Mouse (Mus musculus) layer of hippocampus, adult 18-20 months (tissue): ENCODE data around the gene Ilvbl. TPM values are rescaled to one million over a fixed set of nuclear protein-coding genes. Genes with fewer than 3 reads are reported as not detected.
A peak's percentile ranks its signal among the peaks of the same experiment; 100 is the strongest.
"Not testable (repeated sequence)": the region's sequence is repeated elsewhere in the genome, so short reads cannot be mapped to it uniquely, and the experiment has no call there.

ENCODE experiments used
- DNase-seq, 2 experiments: peaks; one replicate each; pipeline ENCODE4 v3.0.0; 2022; ENCODE audit warnings: low spot score in 2 of 2
- long read RNA-seq: library from polyadenylated mRNA; stranded (forward); transcript quantifications from one replicate; pipeline ENCODE4 v2.0.0, GENCODE M21; 2021
- total RNA-seq, 2 experiments: library from RNA; stranded (reverse); gene quantifications; 2 replicates each; pipeline ENCODE4 v1.2.3; 2021

Gene Ilvbl
- 10 to 100 TPM; 27.3 to 33.4 TPM for total RNA-seq
- long read RNA-seq, transcript Ilvbl-209 (15 exons, 2,233 nt): major isoform, 16 of 42 reads
- long read RNA-seq, partial matches to known transcripts: 4 of 42 reads
- long read RNA-seq, other reads (novel, unspliced or antisense): 16 of 42 reads

DNA sequence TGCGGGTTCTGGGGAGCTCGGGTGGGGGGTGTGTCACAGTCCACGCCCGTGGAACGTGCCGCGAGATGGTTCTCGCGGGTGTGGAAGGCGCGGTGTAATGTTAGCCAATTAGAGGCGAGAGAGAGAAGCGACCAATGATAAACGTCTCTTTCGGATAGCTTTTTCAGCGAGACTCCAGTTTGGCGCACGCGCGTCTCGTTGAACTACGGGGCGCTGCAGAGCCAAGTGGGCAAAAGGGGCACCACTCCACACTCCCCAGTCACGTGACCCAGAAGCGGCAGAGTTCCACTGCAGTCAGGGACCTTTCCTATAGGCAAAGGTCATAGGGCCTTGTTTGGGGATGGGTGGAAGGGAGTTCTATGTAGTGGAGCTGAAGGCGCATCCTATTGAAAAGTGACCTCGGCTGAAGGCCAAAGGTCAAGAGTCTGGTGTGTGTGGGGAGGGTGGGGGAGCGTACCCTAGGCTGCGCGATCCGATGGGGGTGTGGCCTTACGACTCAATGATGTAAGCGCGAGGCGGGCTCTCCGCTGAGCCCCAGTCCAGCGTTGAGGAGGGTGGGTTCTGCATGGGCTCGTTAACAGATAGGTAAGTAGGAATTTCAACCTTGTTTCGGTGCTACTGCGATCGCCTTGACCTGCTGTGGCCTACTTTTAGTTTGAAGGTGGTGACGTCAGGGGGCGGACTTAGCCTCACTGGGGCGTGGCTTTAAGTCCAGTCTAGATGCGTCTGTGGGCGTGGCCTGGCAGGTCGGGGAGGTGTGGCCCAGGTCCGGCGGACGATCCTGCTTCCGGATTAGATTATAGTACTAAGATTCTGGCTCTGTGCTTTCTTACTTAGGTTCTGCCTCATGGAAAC is at the start of gene Ilvbl:
Gene Ilvbl (plus strand): TSS at position 97 of the 855 bp plus-strand sequence.
- DNase-seq: peak; percentile 90 to 95

DNA sequence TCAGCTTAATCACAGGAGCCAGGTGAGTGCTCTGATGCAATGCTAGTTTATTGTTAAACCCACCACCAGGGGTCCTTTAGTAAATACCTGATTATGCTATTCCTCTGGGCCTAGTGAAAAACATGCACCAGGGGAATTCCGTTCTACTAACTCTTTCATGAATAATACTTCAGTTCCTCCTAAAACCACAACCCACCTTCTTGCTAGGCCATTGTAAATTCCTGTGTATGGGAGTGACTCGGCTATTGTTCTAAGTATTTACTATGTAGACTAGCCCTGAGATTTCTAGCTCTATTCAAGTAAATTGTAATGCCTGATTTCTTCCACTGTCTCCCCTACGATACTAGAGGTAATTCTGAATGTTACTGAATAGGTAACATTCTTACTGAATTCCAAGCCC is 49.1 kb upstream of the Ilvbl start:
- DNase-seq: not testable (repeated sequence)

DNA sequence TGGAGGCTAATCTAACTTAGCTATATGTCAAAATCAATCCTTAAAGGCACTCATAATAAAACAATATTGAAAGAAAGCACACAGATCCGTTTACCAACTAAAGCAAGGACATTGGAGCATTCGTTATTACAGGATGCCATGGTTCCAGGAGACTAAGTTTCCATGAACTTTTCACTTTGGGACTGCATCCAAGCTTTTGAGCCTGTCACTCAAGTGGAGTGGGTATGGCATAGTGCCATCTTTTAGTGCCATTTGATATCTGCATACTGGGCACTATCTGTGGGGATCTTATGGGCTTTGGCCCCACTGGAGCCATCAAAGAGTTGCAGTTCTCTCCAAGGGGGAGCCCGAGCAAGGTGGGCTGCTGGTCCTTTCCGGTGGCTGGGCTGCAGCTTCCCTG is 48.6 kb upstream of the Ilvbl start:
- DNase-seq: no peak

DNA sequence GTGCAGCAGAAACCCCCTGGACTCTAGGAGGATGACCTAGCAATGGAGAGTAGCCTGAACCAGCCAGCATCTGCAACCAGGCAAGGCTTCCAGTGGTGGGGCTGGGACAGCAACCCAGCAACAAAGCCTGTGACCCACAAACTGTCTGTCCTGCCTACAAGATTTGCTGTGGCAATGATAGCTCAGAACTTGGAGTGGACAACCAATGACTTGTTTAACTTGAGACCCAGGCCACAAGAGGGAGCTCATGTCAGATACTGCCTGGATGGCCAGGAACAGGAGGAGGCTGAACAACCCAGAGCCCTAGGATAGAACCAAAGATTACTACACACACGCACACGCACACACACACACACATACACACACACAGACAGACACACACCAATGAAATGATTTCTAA is 33.2 kb upstream of the Ilvbl start:
- peak in 1 of 2 experiments; percentile 18 for DNase-seq

DNA sequence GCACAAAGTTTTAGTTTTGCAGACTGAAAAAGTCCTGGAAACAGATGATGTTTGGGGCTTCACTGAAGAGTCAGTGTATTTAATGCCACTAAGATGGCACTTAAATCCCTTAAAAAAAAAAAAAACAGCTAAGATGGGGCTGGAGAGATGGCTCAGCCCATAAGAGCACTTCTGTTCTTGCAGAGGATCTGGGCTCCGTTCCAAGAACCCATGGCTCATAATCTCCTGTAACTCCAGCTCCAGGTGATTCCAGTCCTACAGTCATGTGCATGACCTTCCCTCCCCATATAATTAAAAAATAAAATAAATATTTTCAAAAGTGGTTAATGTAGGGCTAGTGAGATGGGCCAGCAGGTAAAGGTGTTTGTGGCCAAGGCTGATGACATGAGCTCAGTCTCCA is 9.1 kb upstream of the Ilvbl start:
- DNase-seq: no peak

DNA sequence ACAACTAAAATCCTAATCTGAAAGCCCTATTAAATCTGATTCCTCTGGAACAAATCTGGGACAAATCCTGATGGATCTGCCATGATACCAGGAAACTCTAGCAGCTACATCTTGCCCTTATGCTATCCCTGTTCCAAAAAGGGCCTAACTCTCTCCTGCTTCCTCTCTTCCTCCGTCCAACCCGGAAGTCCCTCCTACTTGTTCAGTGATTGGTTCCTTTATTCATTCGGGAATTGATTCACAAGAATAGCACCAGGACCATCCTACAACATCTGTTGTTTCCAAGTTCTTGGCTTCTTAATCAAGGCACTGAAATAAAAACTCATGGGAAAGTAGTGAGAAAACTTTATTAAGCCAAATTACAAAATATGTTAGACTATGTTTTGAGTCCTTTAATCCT is 5.0 kb upstream of the Ilvbl start:
- no peak for DNase-seq

DNA sequence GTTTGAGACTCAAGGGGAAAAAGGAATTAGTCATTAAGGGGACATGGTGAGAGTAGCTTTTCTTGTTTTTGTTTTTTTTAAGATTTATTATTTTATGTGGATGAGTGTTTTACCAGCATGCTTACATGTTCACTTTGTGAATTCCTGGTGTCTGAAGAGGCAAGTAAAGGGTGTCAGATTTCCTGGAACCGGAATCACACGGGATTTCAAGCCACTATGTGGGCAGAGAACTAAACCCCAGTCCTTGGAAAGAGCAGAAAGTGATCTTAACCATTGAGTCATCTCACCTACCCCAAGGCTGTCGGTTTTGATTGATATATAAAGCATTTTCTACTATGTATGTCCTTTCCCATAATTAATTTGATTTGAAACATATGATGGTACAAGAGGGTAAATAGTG is 4.5 kb upstream of the Ilvbl start:
- no peak for DNase-seq

DNA sequence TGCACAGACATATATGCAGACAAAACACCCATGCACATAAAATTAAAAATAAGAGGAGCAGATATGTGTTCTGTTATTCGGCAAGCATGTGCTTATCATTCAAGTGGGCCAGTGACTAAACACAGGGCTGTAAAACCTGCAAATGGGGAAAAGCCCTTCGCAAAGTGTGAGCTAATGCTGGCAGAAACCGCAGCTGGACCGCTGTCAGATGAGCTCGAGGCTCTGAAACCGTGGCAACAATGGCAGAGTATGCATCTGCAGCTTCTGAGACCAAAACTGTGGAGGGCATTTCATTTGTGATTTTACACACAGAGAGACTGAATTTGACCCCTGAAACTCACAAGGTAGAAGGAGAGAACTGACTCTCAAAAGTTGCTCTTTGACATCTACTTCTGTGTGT is 3.7 kb upstream of the Ilvbl start:
- DNase-seq: no peak

DNA sequence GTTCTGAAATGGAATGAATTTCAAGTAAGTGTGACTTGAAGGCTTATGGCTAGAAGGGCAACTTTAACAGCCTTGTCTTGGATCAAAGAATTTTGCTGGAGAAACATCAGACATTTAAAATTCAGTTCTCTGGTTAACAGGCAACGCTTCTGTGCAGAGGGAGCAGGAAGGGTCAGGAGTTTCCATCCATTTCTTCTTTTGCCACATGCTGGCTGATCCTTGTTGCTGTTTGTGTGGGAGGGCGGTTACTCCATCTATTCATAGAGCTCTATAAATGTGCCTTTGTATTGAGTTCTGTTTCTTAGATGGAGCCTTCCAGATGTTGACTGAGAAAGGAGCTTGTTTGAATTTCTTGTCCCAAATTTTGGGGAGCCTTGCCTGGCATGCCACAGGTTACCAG is 3.2 kb upstream of the Ilvbl start:
- no peak for DNase-seq

DNA sequence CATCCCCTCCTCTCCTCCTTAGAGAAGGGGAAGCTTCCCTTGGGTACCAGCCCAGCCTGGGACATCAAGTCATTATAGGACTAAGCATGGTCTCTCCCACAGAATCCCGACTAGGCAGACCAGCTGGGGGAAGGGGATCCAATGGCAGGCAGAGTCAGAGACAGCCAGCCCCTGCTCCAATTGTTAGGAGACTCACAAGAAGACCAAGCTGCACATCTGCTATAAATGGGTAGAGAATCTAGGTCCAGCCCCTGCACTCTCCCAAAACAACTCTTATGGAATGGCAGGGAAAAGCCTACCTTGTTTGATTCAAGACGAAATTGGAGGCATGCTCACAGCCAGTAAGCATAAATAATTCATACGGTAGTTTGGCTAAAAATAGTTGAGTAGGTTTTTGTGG is 920 bp upstream of the Ilvbl start:
- no peak for DNase-seq

DNA sequence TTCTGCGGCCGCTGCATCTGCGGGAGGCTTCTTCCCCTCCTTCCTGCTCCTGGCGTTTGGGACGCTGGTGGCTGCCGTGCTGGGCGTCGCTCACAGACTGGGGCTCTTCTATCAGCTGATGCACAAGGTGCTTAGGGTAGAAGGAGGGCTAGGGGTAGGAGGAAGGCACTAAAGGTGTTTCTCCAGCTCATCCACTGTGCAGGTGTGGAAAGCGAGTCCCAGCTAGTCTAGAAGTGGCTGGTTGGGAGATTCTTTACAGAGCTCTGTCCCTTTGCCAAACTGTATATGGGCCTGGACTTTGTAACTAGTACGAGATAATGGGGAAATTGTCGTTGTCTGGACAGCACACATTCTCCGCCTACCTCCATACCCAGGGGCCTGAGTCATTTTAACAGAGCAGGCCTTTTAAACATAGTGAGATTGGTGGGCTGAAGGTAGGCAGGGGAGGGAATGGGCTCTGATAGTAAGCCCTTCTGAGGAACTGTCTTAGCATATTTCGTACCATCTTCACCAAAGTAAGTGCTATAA is 1.0 kb downstream of the Ilvbl start:
- DNase-seq: no peak

DNA sequence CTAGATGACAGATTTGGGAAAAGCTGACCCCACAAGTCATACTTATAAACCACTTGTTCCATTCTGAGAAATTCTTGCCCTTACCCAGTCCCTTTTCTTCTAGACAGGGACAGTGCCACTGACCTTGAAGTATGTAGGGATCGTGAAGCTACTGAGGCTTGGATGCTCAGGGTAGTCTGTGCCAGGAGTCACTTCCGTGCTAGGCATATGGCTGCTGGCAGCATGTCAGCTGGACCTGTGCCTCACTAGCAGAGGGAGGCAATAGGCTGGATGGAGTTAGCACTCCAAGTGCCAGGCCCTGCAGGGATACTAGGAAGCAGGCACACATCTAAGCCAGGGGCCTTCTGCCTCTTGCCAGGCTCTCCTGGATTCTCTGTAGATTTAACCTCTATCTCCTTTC is 1.5 kb downstream of the Ilvbl start:
- peak; percentile 24 to 54 for DNase-seq

DNA sequence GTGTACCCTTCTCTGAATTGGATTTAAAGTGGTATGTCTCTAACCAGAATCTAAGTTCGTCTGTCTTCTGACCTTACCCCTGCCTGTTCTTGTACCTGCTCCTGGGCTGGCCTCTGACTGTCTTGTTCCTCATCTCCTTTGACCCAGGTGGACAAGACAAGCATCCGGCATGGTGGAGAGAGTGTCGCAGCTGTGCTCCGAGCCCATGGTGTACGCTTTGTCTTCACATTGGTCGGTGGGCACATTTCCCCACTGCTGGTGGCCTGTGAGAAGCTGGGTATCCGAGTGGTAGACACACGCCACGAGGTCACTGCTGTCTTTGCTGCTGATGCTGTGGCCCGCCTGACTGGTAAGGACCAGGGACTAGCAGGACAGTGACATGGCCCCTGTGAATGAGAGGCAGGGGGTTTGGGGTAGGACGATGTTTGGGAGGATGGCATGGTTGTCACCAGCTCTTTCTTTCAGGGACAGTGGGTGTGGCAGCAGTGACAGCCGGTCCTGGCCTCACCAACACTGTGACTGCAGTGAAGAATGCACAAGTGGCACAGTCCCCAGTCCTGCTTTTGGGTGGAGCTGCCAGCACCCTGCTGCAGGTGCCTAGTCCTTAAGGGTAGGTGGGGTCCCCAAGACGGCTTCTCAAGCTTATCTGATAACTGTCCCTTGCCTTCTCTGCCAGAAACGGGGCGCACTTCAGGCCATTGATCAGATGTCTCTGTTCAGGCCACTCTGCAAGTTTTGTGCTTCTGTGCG is 2.5 kb downstream of the Ilvbl start:
- no peak for DNase-seq

DNA sequence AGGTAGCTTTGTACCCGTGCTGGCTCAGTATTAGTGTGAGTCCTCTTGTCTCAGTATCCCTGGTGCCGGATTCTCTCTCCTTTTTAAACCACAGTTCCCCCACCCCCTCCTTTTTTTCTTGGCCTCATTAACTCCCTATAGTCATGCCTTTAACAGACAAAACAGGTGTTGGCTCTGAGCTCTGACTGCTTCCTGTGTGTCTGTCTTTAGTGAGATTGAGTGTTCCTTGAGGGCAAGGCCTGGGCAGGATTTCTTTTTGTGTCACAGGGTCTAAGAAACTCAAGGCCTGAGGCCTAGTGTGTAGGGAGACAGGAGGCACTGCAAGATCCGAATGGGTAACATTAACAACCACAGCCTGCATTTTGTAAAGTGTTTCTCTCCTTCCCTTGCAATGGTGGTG is 4.1 kb downstream of the Ilvbl start:
- DNase-seq: no peak

DNA sequence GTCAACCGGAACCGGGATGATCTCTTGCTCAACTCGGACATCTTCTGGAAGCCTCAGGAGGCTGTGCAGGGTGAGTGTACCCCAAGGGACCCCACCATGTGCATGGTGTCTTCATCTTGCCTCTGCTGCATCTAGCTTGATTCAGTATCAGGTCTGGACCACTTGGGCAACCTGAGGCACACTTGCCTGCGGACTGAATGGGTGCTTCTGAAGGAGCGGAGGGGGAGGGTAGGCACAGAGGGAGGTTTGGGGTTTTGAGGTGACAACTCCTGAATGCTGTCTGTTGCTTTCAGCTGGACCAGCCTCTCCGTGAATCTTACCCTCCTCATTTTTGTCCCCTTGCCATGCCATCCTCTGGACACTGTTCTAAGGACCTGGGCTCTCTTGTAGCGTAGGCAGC is 7.0 kb downstream of the Ilvbl start:
- DNase-seq: no peak

DNA sequence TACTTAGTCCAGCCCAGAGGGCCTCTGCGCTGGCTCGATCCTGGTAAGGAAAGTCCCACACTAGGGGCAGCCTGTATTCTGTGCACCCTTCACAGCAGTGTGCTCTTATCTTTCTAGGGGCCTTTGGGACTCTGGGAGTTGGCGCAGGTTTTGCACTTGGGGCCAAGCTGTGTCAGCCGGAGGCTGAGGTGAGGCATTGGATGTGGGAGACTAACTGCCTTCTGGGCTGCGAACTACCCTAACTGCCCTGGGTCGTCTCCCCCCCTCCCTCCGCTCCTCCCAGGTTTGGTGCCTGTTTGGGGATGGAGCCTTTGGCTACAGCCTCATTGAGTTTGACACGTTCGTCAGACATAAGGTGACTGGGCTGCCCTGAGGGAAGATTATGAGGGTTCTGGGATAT is 9.2 kb downstream of the Ilvbl start:
- DNase-seq: no peak

DNA sequence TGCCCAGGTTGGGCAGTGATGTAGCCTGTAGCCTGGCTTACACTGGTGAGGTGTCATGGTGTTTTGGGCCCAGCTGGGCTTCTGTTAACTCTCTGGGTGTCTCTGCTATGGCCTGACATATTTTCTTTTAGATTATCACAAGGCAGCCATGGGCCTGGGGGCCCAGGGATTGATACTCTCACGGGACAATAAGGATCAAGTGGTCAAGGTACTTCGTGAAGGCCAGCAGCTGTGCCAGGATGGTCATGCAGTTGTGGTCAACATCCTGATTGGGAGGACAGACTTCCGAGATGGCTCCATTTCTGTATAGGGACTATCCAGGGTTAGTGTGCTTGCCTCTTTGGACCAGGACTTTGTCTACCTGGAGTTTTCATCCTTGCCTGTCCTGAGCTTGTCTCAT is 9.8 kb downstream of the Ilvbl start:
- no peak for DNase-seq

DNA sequence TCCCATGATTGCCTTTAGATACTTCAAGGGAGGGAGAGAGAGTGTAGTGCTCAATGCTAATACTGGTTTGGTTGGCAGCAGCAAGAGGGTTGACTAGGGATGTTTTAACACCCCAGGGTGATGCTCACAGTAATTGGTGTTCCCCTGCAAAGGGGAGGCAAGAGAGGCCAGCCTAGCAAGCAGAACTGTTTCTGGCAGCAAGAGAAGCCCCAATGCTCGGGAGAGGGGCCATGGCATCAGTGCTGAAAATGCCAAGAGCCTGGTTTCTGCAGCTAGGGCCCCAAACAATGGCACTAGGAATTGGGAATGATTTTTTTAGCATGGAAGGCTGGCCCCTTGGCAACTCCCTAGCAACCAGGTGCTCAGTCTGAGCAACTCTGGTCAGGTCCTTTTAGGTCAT is 10.8 kb downstream of the Ilvbl start:
- no peak for DNase-seq

DNA sequence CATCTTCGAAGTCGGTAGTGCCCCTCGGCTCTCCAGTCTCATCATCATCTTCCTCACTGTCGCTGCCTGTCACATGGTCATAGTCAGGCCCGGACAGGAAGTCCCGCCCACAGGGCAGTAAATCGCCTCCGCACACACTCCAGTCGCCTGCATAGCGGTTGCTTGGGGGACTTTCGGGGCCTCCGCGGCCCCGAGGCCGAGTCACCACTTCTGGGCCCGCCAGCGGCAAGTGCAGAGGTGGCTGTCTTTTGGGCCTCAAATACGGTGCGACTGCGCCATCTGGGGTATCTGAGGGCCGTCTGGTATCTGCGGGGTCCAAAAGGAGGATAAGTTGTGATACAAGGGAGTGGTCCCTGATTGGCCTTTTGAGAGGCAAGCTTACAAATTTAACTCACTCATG is 11.5 kb downstream of the Ilvbl start:
- no peak for DNase-seq

DNA sequence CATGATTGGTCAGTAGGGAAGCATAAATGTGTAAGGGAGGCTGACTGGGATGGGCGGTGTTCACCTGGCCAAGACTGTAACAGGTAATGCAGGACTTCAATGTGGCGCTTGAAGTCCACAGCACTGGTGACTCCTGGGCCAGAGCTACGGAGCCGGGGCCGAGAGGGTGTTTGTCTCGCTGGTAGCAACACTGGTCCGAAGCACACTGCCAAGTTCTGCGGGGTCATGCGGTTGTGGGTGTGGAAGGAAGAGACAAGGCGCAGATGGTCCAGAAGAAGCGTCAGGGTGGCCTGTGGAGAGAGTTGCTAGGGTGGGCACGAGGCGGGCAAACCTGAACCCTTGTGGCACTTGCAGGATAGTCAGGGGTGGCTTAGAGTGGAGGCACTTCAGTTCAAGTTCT is 11.9 kb downstream of the Ilvbl start:
- no peak for DNase-seq

DNA sequence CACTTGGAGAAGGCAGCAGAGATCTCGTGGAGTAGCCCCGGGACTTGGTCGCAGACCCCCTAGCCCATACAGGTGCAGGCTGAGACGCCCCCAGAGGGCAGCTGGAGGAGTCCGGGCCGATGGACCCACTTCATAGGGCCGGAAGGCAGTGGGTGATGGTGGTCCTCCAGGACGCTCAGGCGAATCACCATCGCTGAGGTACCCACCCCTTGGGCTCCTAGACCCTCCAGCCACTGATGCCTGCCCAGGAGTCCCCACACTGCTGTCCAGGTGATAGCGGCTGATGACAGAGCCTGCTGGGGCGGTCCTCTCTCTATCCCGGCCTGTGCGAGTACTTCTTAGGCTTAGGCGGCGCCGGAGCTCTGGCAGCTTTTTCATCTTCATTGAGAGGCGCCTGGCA is 15.1 kb downstream of the Ilvbl start:
- DNase-seq: no peak

DNA sequence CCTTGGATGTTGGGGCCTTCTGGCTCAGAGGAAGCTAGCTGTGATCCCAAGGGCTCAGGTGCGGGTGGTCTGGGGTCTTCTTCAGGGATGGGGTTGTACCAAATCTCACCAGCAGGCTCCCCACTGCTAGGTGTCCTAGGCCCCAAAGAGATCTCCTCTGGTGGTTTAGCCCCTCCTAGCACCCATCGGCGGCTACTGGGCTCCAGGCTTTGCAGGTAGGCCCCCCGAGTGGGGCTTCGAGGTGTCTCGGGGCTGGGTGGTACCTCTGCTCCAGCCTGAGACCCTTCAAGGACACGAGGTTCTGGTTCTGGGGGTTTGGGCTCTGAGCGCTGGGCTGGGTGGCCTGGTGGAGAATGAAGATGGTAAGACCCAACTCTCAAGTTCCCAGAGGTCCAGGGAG is 15.8 kb downstream of the Ilvbl start:
- DNase-seq: no peak
